Mouse (Mus musculus) liver, postnatal 0 days (tissue): Measurements from ENCODE around the gene Adamts13. TPM values are rescaled to one million over a fixed set of nuclear protein-coding genes. Genes with fewer than 3 reads are reported as not detected.

Source experiments
- ATAC-seq: fragments of 200-750 bp; cut with Nextera tagmentation; 2 replicates; pipeline ENCODE4 v1.8.0; 2017; ENCODE audit warnings: mild to moderate bottlenecking, moderate library complexity
- DNase-seq: peaks from one replicate; pipeline ENCODE4 v3.0.0-alpha.2; 2016
- H3K27ac ChIP-seq: fragments of 300-500 bp; sonication (generic); 2 replicates; pipeline ENCODE4 v1.5.1; 2014; ENCODE audit warnings: antibody characterized with exemption, moderate library complexity, mild to moderate bottlenecking, low read depth
- H3K27me3 ChIP-seq: fragments of 300-500 bp; sonication (generic); 2 replicates; pipeline ENCODE4 v1.6.1; 2014; ENCODE audit warnings: low read length, control low read depth, mixed read lengths; ENCODE audit not compliant: insufficient read depth
- H3K36me3 ChIP-seq: fragments of 300-500 bp; sonication (generic); replicated peaks from 2 replicates; pipeline ENCODE4 v1.6.1; 2014; ENCODE audit warnings: mild to moderate bottlenecking, control low read depth, low read length, moderate library complexity, mixed read lengths; ENCODE audit not compliant: insufficient read depth
- H3K4me1 ChIP-seq: fragments of 300-500 bp; sonication (generic); 2 replicates; pipeline ENCODE4 v1.6.1; 2014; ENCODE audit warnings: antibody characterized with exemption, mild to moderate bottlenecking, control low read depth; ENCODE audit not compliant: insufficient read depth
- H3K4me2 ChIP-seq: fragments of 300-500 bp; sonication (generic); 2 replicates; pipeline ENCODE4 v1.6.1; 2014; ENCODE audit warnings: low read depth, mild to moderate bottlenecking, low read length, moderate library complexity, mixed read lengths
- H3K4me3 ChIP-seq: fragments of 300-500 bp; sonication (generic); 2 replicates; pipeline ENCODE4 v1.5.1; 2014; ENCODE audit warnings: low read depth, low read length
- H3K9ac ChIP-seq: fragments of 300-500 bp; sonication (generic); replicated peaks from 2 replicates; pipeline ENCODE4 v1.6.1; 2014; ENCODE audit warnings: mild to moderate bottlenecking, moderate library complexity
- H3K9me3 ChIP-seq: fragments of 300-500 bp; sonication (generic); 2 replicates; pipeline ENCODE4 v1.6.1; 2016; ENCODE audit warnings: mild to moderate bottlenecking, control low read depth, low read length, mixed read lengths
- CTCF ChIP-seq: sonication (generic); IDR thresholded peaks from 2 replicates; pipeline ENCODE4 v1.5.1; 2016; ENCODE audit warnings: antibody characterized with exemption, low read depth
- EP300 ChIP-seq: IDR thresholded peaks from 2 replicates; pipeline ENCODE4 v1.6.1; 2016; ENCODE audit warnings: antibody characterized with exemption, low read depth, mild to moderate bottlenecking
- WGBS: fragments of 180-500 bp; shearing (Covaris S2); extraction: QIAGEN DNeasy Blood & Tissue Kit; methylation state at CpG from one replicate; pipeline ENCODE4 v1.1.7; 2014; ENCODE audit not compliant: insufficient replicate concordance; 5-methylcytosine and 5-hydroxymethylcytosine counted together
- polyA plus RNA-seq: library from polyadenylated mRNA; unstranded; fragments of >200 nt; fragmentation: Nextera tagmentation; extraction: Ambion mirVana; gene quantifications from 2 replicates; pipeline ENCODE4 v1.2.1, GENCODE M21; 2015

The Adamts13 gene
- polyA plus RNA-seq, 1 experiment from 2014 or later = 1.9 TPM

DNA sequence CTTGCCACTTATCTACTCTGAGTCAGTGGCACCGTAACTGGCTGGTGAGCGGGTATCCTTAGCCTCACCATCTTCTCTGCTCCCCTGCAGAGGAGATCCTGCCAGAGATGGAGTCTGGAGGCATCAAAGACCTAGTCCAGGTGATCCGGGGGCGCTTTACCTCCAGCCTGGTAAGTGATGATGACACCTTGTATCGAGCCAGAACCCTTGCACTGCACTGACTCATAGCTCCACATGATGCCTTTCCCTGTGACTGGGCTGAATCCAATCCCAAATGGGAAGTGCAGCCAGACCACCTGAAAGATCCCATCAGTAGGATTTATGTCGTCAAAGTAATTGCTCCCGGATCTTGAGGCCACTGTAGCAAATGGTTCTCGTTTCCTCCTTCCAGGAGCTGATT is 20.4 kb upstream of the Adamts13 start:
- Histone ChIP-seq H3K9ac (no peak overlapping the region), H3K27me3 (no peaks in the 10 kb centered on the region), H3K4me3 (no peak overlapping the region), H3K4me1 (peaks cover 4% of the 10 kb centered on the region; the same call in 1 of the 2 replicates), H3K4me2 (no peak overlapping the region), H3K27ac (no peak overlapping the region), H3K36me3 (peaks cover 51% of the 10 kb centered on the region), H3K9me3 (no peaks in the 10 kb centered on the region)
- TF ChIP-seq EP300 (no peak), CTCF (no peak)
- 89% methylated on average over 8 of the region's 8 CpGs for WGBS
- ATAC-seq (no peak), DNase-seq (no peak)

DNA sequence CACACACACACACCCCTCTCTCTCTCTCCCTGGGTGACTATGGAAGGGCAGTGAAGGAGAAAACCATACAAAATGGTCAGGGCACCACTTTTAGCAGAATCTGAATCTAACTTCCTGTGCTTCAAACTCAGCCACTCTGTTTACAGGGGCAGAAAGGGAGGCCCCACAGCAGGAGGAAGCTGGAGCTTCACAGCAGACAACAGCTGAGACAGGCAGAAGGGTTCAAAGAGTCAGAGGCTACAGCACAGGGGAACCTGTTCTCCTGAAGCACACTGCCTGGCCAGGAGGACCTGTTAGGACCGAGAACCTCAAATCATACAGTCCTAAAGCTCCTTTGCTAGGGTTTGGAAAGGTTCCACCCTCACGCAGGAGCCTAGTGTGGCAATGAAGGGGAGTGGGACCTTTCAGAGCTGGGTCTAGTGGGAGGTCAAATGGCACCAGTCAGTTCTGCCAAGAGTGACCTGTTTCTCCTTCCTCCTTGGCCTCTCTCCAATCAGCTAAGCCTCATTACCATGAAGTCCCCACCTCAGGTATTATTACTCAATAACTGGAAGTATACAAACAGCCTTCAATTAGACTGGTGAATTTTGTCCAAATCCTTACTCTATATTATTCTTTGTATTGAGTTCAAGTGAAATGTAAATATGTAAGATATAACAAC is 18.4 kb upstream of the Adamts13 start:
- no peaks in the 10 kb centered on the region for H3K27me3 ChIP-seq
- no peak overlapping the region for H3K4me2 ChIP-seq
- ATAC-seq (no peak), DNase-seq (no peak)
- peaks cover 4% of the 10 kb centered on the region; the same call in 1 of the 2 replicates for H3K4me1 ChIP-seq
- 0 out of 2 replicates have a peak overlapping the region, but pooled peaks have one; percentile 29 for H3K27ac ChIP-seq
- WGBS = 76% methylated on average over 2 of the region's 2 CpGs
- no peak overlapping the region for H3K9ac ChIP-seq
- TF ChIP-seq CTCF (no peak), EP300 (no peak)
- H3K36me3 ChIP-seq = peaks cover 63% of the 10 kb centered on the region
- no peak overlapping the region for H3K4me3 ChIP-seq
- no peaks in the 10 kb centered on the region for H3K9me3 ChIP-seq

DNA sequence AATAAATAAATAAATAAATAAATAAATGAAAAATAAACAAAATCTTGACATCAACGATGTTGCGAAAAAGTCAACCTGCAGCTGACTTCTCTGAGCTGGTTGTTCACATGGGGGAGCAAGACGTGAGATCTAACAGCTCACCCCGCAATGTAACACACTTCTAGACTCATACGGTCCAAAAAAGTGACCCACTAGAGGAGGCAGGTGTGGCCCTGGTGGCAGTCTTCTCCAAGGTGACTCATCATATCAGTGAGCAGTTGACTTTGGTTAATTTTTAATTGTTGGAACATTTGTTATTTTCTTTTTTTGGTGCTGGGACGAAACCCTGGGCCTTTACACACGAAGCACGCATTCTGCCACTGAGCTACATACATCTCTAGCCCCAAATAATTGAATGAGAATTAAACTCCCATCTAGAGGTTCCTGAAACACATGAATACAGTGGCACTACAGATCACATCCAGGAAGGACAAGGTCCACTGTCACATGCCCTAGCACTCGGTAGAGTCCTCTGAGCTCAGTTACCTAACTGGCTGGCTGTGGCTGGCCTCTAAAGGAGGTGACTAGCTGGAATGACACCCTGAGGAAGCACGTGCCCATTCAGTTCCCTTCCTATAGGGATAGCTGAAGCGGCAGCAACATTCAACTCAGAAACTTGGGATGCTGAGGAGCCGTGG is 16.3 kb upstream of the Adamts13 start:
- Histone ChIP-seq H3K9ac (no peak overlapping the region), H3K27me3 (no peaks in the 10 kb centered on the region), H3K27ac (peak overlapping the region; percentile 69), H3K36me3 (peaks cover 73% of the 10 kb centered on the region), H3K4me1 (peaks cover 9% of the 10 kb centered on the region), H3K4me3 (no peak overlapping the region), H3K4me2 (no peak overlapping the region), H3K9me3 (no peaks in the 10 kb centered on the region)
- peak; percentile 97 for ATAC-seq
- 67% methylated on average over 12 of the region's 12 CpGs for WGBS
- 0 out of 2 replicates have a peak, but pooled peaks have one; percentile 13 for TF ChIP-seq EP300
- TF ChIP-seq CTCF = no peak
- peak; percentile 46 for DNase-seq

DNA sequence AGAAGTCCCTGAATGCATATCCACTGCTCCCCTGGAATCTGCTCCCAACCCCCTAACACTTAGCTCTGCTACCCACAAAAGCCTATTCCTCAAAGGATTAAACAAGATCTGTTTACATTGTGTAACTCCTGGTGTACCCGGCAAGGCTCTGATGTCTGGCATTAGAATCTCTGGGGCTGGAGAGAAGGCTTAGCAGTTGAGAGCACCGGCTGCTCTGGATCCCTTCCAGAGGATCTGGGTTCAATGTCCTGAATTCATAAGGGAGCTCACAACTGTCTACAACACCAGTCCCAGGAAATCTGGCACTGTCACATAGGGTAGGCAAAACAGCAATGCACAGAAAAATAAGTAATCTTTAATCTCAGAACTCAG is 15.7 kb upstream of the Adamts13 start:
- no peak for DNase-seq
- H3K36me3 ChIP-seq = peaks cover 70% of the 10 kb centered on the region
- WGBS = 61% methylated on average over 2 of the region's 2 CpGs

DNA sequence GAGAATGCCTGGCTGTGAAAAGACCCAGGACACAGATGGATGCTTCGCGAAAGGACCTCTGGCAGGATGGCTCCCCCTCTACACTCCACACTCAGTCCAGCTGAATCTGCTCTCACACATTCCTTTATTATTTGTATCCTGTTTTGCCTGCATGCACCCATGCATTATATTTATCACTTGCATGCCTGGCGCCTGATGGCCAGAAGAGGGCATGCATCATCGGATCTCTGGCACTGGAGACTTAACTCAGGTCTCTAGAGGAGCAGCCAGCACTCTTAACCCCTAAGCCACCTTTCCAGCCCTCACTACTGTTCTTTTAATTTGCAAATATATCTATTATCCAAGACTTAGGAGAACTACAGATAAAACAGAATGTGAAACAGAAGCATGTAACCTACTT is 12.5 kb upstream of the Adamts13 start:
- DNase-seq (no peak), ATAC-seq (no peak)
- WGBS = 77% methylated on average over 4 of the region's 4 CpGs
- Histone ChIP-seq H3K9ac (no peak overlapping the region), H3K4me2 (no peak overlapping the region), H3K4me3 (no peak overlapping the region), H3K27me3 (no peaks in the 10 kb centered on the region), H3K4me1 (peaks cover 24% of the 10 kb centered on the region), H3K36me3 (peaks cover 40% of the 10 kb centered on the region), H3K9me3 (no peaks in the 10 kb centered on the region), H3K27ac (no peak overlapping the region)
- peak; percentile 50 for TF ChIP-seq CTCF
- no peak for TF ChIP-seq EP300

More for the DNA sequence above, 15.7 kb upstream of the Adamts13 start:
- no peak overlapping the region for H3K4me2 ChIP-seq
- peaks cover 13% of the 10 kb centered on the region for H3K4me1 ChIP-seq
- H3K27ac ChIP-seq = peak overlapping the region; percentile 66
- ATAC-seq = peak; percentile 67
- H3K9ac ChIP-seq = no peak overlapping the region
- no peak for TF ChIP-seq EP300
- TF ChIP-seq CTCF = no peak
- no peaks in the 10 kb centered on the region for H3K27me3 ChIP-seq
- no peak overlapping the region for H3K4me3 ChIP-seq
- no peaks in the 10 kb centered on the region for H3K9me3 ChIP-seq

DNA sequence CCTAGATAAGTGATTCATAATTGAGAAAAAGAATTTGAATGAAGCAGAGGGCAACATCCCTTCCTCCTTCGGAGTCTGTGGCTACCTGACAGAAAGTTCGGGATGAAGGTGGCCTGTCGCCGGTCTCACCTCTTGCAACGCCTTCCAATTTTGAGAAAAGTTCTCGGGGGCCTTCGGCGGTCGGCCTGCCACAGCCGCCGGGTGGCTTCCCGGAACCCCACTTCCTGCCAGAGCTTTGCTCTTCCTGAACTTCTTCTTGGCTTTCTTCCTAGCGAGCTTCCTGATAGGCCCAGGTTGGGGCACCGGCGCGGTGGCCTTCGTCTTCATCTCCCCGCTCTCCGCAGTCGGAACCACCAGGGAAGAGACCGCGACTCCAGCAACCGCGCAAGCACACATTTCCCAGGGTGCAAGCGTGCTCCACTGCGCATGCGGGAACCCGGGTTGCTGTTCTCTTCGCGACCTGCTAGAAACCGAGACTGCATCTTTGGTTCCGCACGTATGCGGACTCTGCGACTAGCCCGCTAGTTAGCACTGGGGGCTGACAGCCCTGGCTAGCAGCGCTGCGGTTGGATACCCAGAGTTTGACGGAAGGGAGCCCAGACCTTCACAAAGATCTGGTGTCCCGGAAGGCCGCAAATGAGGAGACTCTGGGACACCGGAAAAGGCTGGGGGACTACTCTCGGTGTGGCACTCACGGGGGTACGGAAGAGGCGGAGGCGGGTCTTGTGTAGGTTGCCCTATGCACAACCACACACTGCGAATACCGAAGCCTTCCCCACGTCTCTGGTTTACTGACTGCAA is 9.1 kb upstream of the Adamts13 start, which contains the start of gene Rexo4:
Gene Rexo4, minus strand, starts transcription at position 464 of the 801 bp plus-strand sequence.
- no peak; the same call in 1 of the 2 replicates for TF ChIP-seq EP300
- TF ChIP-seq CTCF = no peak
- no peaks in the 10 kb centered on the region for H3K27me3 ChIP-seq
- peak within 1 kb of the TSS; percentile 90 for H3K9ac ChIP-seq
- H3K4me1 ChIP-seq = peaks cover 24% of the 10 kb centered on the region
- H3K9me3 ChIP-seq = peaks cover 4% of the 10 kb centered on the region
- peak within 1 kb of the TSS; percentile 82 for H3K4me2 ChIP-seq
- H3K4me3 ChIP-seq = peak within 1 kb of the TSS; percentile 86
- WGBS = under 1% methylated on average over 50 of the region's 50 CpGs
- ATAC-seq (peak; percentile 97), DNase-seq (peak; percentile 93)
- peaks cover 23% of the 10 kb centered on the region for H3K36me3 ChIP-seq
- peak within 1 kb of the TSS; percentile 100 for H3K27ac ChIP-seq
